Comparison of ENCODE assay signal across 12 mouse cellular contexts in genomic region chr16:43169273-43169905, GRCm38 (mm10).
"Had no signal": no experiment of that assay in that cellular context is flagged by ENCODE, and none has a peak within 500 bp of the region (broad histone marks: within the 10 kb centered on the region; RNA-seq: fewer than 3 reads in every experiment).

No protein-coding gene starts in this region.

- H3K4me3 ChIP-seq: kidney, embryonic 15.5 days; limb, embryonic 15.5 days; neural tube, embryonic 12.5 days had no signal

- H3K27ac ChIP-seq: kidney, embryonic 15.5 days; limb, embryonic 15.5 days; liver, embryonic 14.5 days; neural tube, embryonic 12.5 days had no signal

- DNase-seq: kidney, postnatal 36 days; lung, adult 18-20 months; lung, postnatal 36 days; midbrain, embryonic 14.5 days; retina, postnatal 1 day; right cerebral cortex, postnatal 4 days; thymus, adult 18-20 months; thymus, postnatal 14 days had no signal
